Mouse (Mus musculus) left cerebral cortex, adult 9 months (tissue): ENCODE results near the gene Gm47959.

ENCODE experiments used
- DNase-seq, 2 experiments: peaks; one replicate each; pipeline ENCODE4 v3.0.0; 2022; ENCODE audit warnings: low spot score in 2 of 2

Gm47959 gene

GRCm38 (mm10) chr1:83032508-83032907 is 32.2 kb downstream of the Gm47959 start:
- no peak for DNase-seq

DNA sequence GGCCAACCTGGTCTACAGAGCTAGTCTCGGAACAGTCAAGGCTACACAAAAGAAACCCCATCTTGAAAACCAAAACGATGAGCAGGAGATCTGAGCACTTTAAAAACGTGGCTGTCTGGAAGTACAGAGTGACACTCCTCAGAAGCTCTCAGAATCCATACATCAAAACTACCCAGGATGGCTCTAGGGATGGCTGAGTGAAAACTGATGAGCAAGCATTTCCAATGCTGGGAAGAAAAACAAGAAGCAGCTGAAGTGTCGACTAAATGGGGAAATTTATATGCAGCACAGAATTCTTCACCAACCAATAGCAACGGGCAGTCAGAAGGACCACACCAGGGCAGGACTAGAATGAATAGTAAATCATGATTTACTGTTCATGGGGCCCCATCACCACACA is 34.2 kb downstream of the Gm47959 start:
- DNase-seq, result no peak

DNA sequence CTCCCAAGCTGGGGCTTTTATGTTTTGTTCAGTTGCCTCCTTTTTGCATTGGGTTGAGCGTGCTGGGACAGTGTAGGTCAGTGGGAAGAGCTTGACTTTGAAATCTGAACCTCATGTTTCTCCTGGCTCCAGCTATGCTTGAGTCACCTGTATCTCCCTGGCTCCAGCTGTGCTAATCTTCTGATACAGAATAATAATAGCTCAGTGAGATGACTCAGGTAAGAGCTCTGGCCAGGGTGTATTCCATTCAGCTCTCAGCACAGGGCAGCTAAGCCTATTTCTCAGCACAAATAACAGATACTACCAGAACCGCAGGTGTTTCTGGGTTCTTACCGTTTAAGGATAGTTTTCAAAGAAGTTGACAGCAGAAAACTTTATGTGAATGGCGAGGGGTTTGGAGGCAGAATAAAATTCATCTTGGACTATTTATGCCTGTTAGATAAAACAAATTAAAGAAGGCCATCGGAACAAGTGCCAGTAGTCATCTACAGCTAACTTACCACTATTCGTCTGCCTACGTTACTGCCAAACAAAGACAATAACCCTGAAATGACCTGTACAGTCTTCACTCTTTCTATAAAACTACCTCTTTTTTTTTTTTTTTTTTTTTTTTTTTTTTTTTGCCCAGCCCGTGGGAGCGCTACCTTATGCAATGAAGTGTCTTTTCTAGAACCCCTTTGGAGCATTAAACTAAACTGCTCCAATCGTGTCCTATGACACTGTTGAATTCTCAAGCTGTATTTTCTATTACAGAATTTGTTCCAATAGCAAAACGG is 36.7 kb downstream of the Gm47959 start:
- DNase-seq, result no peak

- DNase-seq, result peak in 1 of 2 experiments; percentile 26
These were observed 37.8 kb downstream of the Gm47959 start, which contains the start of gene Slc19a3 for GRCm38 (mm10) chr1:83038109-83038672. TSS of gene Slc19a3 (minus strand) at chr1:83038448.

GRCm38 (mm10) chr1:83039080-83039479 is 38.7 kb downstream of the Gm47959 start:
- no peak for DNase-seq

DNA sequence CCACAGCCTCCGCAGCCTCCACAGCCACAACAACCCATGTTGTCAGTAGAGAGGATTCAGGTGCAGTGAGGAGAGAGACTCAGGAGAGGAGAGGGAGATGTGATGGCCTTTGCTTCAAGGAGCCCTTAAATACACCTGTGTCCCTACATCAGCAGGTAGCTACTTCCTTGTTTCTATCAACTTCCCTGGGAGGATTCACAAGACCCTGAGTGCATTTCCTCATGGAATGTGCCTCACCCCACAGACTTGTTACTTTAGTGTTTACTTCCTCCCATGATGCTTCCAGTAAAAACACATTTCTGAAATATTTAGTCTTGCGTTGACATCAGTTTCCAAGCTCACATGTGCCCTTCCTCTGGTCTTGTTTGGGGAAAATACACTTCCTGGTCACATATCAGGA is 42.0 kb downstream of the Gm47959 start, which contains the start of gene Krtap28-10:
TSS of gene Krtap28-10 (minus strand) at position 101 of the 400 bp plus-strand sequence.
- DNase-seq, result no peak

GRCm38 (mm10) chr1:83044882-83045427 is 44.6 kb downstream of the Gm47959 start, which contains the start of gene Gm47969:
TSS of gene Gm47969 (plus strand) at chr1:83044932.
- DNase-seq, result no peak
